Mouse (Mus musculus) skeletal muscle tissue, postnatal 0 days (tissue): ENCODE measurements around the gene Vmn2r7. TPM values are rescaled to one million over a fixed set of nuclear protein-coding genes. Genes with fewer than 3 reads are reported as not detected.

Experiments
- polyA plus RNA-seq: library from polyadenylated mRNA; unstranded; fragments of >200 nt; fragmentation: Nextera tagmentation; extraction: Ambion mirVana; gene quantifications from 2 replicates; pipeline ENCODE4 v1.2.1, GENCODE M21; 2015

The Vmn2r7 gene
- polyA plus RNA-seq = not detected in 2 replicates

GRCm38 (mm10) chr3:64844665-64845064 is at the start of gene Vmn2r7:
Gene Vmn2r7, minus strand, starts transcription at chr3:64844765.

